Mouse (Mus musculus) activated CD4-positive, CD25-positive, alpha-beta regulatory T cell, adult 9 weeks (primary cell): ENCODE results near the gene Sntg2. TPM values are rescaled to one million over a fixed set of nuclear protein-coding genes. Genes with fewer than 3 reads are reported as not detected.

Experiments
- polyA plus RNA-seq: library from polyadenylated mRNA; unstranded; fragments of 100-300 nt; shearing (Covaris generic); gene quantifications from one replicate; pipeline ENCODE4 v1.2.1, GENCODE M21; 2017

The Sntg2 gene
- polyA plus RNA-seq, result 0.32 TPM

DNA sequence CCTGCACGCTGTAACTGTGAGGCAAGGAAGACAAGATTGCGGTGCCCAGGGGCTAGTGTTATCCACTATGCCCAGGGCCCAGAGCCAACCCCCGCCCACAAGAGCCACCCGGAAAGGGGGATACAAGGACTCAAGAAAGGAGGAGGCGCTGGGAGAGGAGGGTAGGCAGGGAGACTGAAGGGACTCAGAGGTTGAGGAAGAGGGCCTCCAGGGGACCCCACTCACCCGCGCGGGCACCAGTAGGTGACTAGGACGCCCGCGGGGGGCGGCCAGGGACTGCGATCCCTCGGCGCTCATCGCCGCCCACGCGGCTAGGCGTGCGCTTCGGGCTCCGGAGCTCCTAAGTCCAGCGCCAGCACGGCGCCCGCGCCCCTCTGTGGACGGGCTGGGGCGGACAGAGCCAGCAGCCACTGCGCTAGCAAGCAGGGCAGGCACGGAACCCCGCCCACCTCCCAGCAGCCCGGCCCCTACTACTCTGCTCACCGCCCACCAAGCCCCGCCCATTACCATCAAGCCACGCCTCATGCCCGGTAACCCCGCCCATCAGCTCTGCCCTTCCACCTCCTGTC is at the start of gene Sntg2:
Sntg2 (minus strand) TSS at position 443 of the 569 bp plus-strand sequence.

DNA sequence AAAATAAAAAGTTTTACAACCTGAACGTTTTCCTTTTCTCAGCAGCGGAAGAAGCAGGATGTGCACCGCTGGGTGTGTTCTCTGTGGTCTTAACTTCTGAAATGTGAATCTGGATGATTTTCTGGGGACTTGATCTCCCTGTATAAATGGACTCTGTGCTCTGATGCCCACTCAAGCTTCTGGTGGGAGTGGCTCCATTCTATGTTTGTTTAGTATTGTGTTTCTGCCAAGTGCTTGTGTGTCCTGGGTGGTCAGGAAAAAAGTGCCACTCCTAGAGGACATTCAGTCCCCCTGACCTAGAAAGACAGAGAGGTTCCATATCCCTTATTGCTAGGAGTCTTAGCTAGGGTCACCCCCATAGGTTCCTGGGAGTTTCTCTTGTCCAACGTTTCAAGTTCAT is 240.7 kb downstream of the Sntg2 start, which contains the start of gene Tpo:
Tpo (minus strand) TSS at position 101 of the 400 bp plus-strand sequence.

Other genes starting within 250 kb of the Sntg2 start
- gene Tpo, start 240.8 kb downstream of the Sntg2 start, polyA plus RNA-seq, result not detected
- 38.1 TPM for gene Tmem18, start 211.1 kb upstream of the Sntg2 start, polyA plus RNA-seq